Mouse (Mus musculus): ENCODE measurements around the gene Ppp1r35. TPM values are rescaled to one million over a fixed set of nuclear protein-coding genes. Genes with fewer than 3 reads are reported as not detected.

The Ppp1r35 gene
- total RNA-seq, 1 experiment: 27.6 TPM

GRCm38 (mm10) chr5:137746282-137746850, 32.3 kb upstream of the Ppp1r35 start:
- in situ Hi-C loops (cut with MboI; ENCODE audit: low sequenced_read_pairs in 2 of 2, unreplicated experiment in 2 of 2): no loop called here
- Histone ChIP-seq H3K4me3 (ENCODE audit: insufficient read depth in 1 of 2, low read depth in 1 of 2, low read length in 2 of 2, poor library complexity in 1 of 2, severe bottlenecking in 1 of 2) (peak overlapping the region; percentile 72 to 89), H3K9me3 (ENCODE audit: control insufficient read depth, insufficient read depth, low read depth, low read length) (no peaks in the 10 kb centered on the region), H3K4me1 (ENCODE audit: control insufficient read depth in 2 of 2, insufficient read depth in 2 of 2, low read length in 2 of 2, poor library complexity in 1 of 2) (peaks cover 3 to 31% of the 10 kb centered on the region in 2 experiments), H3K9ac (ENCODE audit: insufficient read depth, low read depth, low read length, poor library complexity, severe bottlenecking) (peak overlapping the region; percentile 66), H3K27ac (ENCODE audit: insufficient read depth, low read depth, low read length, poor library complexity, severe bottlenecking) (peak overlapping the region; percentile 68), H3K36me3 (ENCODE audit: control insufficient read depth, insufficient read depth, low read length, poor library complexity, severe bottlenecking) (peaks cover 5% of the 10 kb centered on the region; the same call in 1 of the 2 replicates)
- TF ChIP-seq ZNF384 (IDR thresholded peaks at IDR 0.05; ENCODE audit: low read depth, low read length) (peak; percentile 62; the same call in 1 of the 2 replicates), ZC3H11A (IDR thresholded peaks at IDR 0.05; ENCODE audit: borderline replicate concordance, low read depth, low read length) (no peak)
- DNase-seq (ENCODE audit: low read depth, low spot score): no peak

DNA sequence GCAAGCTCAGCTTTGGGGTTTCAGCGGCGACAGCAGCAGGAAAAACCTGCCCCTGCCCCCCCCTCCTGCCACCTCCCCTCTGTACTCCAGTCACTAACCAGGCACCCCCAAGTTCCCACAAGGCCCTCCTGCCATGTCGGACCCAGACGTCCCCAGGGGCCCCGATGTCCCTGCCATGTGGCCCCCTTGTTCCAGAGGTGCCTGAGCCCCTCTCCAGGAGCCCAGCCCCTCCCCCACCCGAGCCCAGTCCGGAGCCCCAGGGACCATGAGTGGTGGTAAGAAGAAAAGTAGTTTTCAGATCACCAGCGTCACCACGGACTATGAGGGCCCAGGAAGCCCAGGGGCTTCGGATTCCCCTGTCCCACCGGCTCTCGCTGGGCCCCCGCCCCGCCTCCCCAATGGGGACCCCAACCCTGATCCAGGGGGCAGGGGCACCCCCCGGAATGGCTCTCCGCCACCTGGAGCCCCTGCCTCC, 31.8 kb upstream of the Ppp1r35 start:
- Histone ChIP-seq H3K36me3 (ENCODE audit: control insufficient read depth, insufficient read depth, low read length, poor library complexity, severe bottlenecking) (peaks cover 5% of the 10 kb centered on the region; the same call in 1 of the 2 replicates), H3K9ac (ENCODE audit: insufficient read depth, low read depth, low read length, poor library complexity, severe bottlenecking) (peak overlapping the region; percentile 66), H3K9me3 (ENCODE audit: control insufficient read depth, insufficient read depth, low read depth, low read length) (no peaks in the 10 kb centered on the region), H3K4me3 (ENCODE audit: insufficient read depth in 1 of 2, low read depth in 1 of 2, low read length in 2 of 2, poor library complexity in 1 of 2, severe bottlenecking in 1 of 2) (peak overlapping the region; percentile 72 to 89), H3K27ac (ENCODE audit: insufficient read depth, low read depth, low read length, poor library complexity, severe bottlenecking) (peak overlapping the region; percentile 68), H3K4me1 (ENCODE audit: control insufficient read depth in 2 of 2, insufficient read depth in 2 of 2, low read length in 2 of 2, poor library complexity in 1 of 2) (peaks cover 5 to 35% of the 10 kb centered on the region in 2 experiments)
- in situ Hi-C loops (cut with MboI; ENCODE audit: low sequenced_read_pairs in 2 of 2, unreplicated experiment in 2 of 2): no loop called here
- TF ChIP-seq MAFK (IDR thresholded peaks at IDR 0.05; ENCODE audit: insufficient read depth, low read depth, low read length) (no peak), CHD2 (IDR thresholded peaks at IDR 0.05; ENCODE audit: low read depth, low read length) (no peak), HCFC1 (IDR thresholded peaks at IDR 0.05; ENCODE audit: borderline replicate concordance, insufficient read depth, low read length) (no peak), ZC3H11A (IDR thresholded peaks at IDR 0.05; ENCODE audit: borderline replicate concordance, low read depth, low read length) (no peak), ZNF384 (IDR thresholded peaks at IDR 0.05; ENCODE audit: low read depth, low read length) (no peak)
- no peak for DNase-seq (ENCODE audit: low read depth, low spot score)

- DNase-seq (ENCODE audit: low read depth, low spot score): no peak
- Histone ChIP-seq H3K4me1 (ENCODE audit: control insufficient read depth in 2 of 2, insufficient read depth in 2 of 2, low read length in 2 of 2, poor library complexity in 1 of 2) (peaks cover 4 to 33% of the 10 kb centered on the region in 2 experiments; a peak in 3 of 4 replicates), H3K27ac (ENCODE audit: insufficient read depth, low read depth, low read length, poor library complexity, severe bottlenecking) (no peak overlapping the region; the same call in 1 of the 2 replicates), H3K36me3 (ENCODE audit: control insufficient read depth, insufficient read depth, low read length, poor library complexity, severe bottlenecking) (peaks cover 5% of the 10 kb centered on the region; the same call in 1 of the 2 replicates), H3K9me3 (ENCODE audit: control insufficient read depth, insufficient read depth, low read depth, low read length) (no peaks in the 10 kb centered on the region), H3K4me3 (ENCODE audit: insufficient read depth in 1 of 2, low read depth in 1 of 2, low read length in 2 of 2, poor library complexity in 1 of 2, severe bottlenecking in 1 of 2) (peak overlapping the region; percentile 72 to 89), H3K9ac (ENCODE audit: insufficient read depth, low read depth, low read length, poor library complexity, severe bottlenecking) (peak overlapping the region; percentile 66)
- in situ Hi-C loops (cut with MboI; ENCODE audit: low sequenced_read_pairs in 2 of 2, unreplicated experiment in 2 of 2): no loop called here
- no peak for TF ChIP-seq MAFK (IDR thresholded peaks at IDR 0.05; ENCODE audit: insufficient read depth, low read depth, low read length)
- no peak for TF ChIP-seq CHD2 (IDR thresholded peaks at IDR 0.05; ENCODE audit: low read depth, low read length)
- TF ChIP-seq ZC3H11A (IDR thresholded peaks at IDR 0.05; ENCODE audit: borderline replicate concordance, low read depth, low read length): no peak
- TF ChIP-seq ZNF384 (IDR thresholded peaks at IDR 0.05; ENCODE audit: low read depth, low read length): no peak
- TF ChIP-seq HCFC1 (IDR thresholded peaks at IDR 0.05; ENCODE audit: borderline replicate concordance, insufficient read depth, low read length): no peak
Observed at GRCm38 (mm10) chr5:137747326-137747961, 31.2 kb upstream of the Ppp1r35 start.

DNA sequence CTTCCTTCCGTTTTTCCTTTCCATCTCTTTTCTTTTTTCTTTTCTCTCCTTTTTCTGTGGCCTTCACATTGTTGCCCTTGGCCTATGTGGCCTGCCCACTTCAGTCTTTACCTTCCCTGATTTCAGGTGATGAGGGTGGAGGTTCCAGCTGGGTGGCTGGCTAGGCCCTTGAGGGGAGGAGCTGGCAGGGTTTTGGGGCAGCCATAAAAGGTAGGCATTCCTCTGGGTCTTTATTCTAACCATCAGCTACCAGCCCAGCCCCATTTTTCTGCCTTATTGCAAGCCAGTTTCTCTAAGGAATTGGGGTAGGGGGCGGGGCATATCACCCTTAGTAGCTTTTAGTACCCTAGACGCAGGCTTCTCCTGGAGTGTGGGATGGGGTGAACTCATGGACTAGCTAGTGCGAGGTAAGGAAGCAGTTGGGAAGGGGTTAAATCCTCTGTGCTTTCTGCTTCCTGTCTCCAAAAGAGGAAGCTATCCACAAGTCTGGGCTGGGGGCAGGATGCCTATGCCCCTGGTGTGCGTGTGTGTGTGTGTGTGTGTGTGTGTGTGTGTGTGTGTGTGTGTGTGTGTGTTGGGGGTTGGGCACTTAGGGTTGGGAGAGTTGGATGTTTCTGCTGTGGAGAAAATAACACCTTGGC, 30.4 kb upstream of the Ppp1r35 start:
- TF ChIP-seq ZC3H11A (IDR thresholded peaks at IDR 0.05; ENCODE audit: borderline replicate concordance, low read depth, low read length): no peak
- no peak for TF ChIP-seq HCFC1 (IDR thresholded peaks at IDR 0.05; ENCODE audit: borderline replicate concordance, insufficient read depth, low read length)
- TF ChIP-seq ZNF384 (IDR thresholded peaks at IDR 0.05; ENCODE audit: low read depth, low read length): no peak
- TF ChIP-seq MAFK (IDR thresholded peaks at IDR 0.05; ENCODE audit: insufficient read depth, low read depth, low read length): no peak
- Histone ChIP-seq H3K27ac (ENCODE audit: insufficient read depth, low read depth, low read length, poor library complexity, severe bottlenecking) (no peak overlapping the region), H3K4me1 (ENCODE audit: control insufficient read depth in 2 of 2, insufficient read depth in 2 of 2, low read length in 2 of 2, poor library complexity in 1 of 2) (peaks cover 6 to 36% of the 10 kb centered on the region in 2 experiments; a peak in 3 of 4 replicates), H3K9me3 (ENCODE audit: control insufficient read depth, insufficient read depth, low read depth, low read length) (no peaks in the 10 kb centered on the region), H3K9ac (ENCODE audit: insufficient read depth, low read depth, low read length, poor library complexity, severe bottlenecking) (no peak overlapping the region), H3K4me3 (ENCODE audit: insufficient read depth in 1 of 2, low read depth in 1 of 2, low read length in 2 of 2, poor library complexity in 1 of 2, severe bottlenecking in 1 of 2) (no peak overlapping the region), H3K36me3 (ENCODE audit: control insufficient read depth, insufficient read depth, low read length, poor library complexity, severe bottlenecking) (peaks cover 5% of the 10 kb centered on the region; the same call in 1 of the 2 replicates)
- no peak for DNase-seq (ENCODE audit: low read depth, low spot score)
- in situ Hi-C loops (cut with MboI; ENCODE audit: low sequenced_read_pairs in 2 of 2, unreplicated experiment in 2 of 2): no loop called here
